Mouse (Mus musculus) cerebellum, postnatal 14 days (tissue): ENCODE measurements around the gene Crmp1.
A peak's percentile ranks its signal among the peaks of the same experiment; 100 is the strongest.

ENCODE experiments used
- DNase-seq, 2 experiments: peaks; one replicate each; pipeline ENCODE4 v3.0.0; 2021; ENCODE audit warnings: mixed read lengths in 2 of 2

Crmp1 gene

DNA sequence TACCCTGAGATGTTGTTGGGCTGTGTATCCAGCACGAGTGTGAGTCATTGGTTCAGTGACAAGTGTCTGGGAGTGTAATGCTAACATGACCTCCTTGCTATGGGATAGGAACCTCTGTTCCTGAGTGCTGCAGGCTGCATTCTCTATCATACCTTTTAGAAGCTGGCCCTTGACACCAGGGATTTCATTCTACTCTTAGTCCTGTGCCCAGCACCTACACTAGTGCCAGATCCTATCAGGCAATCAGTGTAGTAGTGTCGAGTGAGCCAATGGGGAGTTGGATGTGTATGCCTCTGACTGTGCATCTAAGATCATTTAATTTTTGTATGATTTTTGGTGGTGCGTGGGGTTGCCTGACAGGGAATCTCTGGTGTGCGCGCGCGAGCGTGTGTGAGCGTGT, 516 bp upstream of the Crmp1 start:
- no peak for DNase-seq

DNA sequence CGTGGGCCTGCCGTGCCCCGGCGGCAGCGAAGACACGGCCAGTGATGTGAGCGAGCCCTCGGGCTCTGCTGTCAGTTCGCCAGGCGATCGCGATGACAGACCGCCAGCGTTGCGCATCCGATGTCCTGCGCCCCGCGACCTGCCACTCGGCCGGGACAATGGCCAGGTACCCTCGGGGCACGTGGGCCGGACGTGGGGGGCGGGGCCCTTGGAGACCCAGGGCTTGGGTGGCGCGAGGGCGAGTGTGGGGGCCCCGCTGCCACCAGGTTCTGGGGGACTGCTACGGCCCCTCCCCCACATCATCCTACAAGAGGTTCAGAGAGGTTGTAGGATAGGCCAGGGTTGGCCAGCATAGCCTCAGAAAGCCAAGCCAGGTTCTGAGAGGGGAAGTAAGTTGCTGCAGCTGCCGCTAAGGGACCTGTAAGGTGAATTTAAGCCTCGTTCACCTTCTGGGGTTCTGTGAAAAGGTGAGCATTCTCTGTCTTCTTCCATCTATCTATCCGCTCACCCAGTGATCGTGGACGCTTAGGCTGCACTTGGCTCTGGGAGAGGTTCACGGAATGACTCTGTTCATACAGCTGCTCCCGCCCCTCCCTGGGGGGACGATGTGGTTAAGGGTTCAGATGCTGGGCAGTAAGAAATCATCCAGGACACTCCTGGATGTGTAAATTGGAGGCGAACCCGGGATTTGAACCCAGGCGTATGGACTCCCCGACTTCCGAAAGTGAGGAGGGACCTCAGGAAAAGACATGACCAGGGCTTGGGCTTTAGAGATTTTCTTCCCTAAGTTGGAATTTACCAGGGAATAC, 824 bp downstream of the Crmp1 start:
- peak; percentile 73 to 81 for DNase-seq

DNA sequence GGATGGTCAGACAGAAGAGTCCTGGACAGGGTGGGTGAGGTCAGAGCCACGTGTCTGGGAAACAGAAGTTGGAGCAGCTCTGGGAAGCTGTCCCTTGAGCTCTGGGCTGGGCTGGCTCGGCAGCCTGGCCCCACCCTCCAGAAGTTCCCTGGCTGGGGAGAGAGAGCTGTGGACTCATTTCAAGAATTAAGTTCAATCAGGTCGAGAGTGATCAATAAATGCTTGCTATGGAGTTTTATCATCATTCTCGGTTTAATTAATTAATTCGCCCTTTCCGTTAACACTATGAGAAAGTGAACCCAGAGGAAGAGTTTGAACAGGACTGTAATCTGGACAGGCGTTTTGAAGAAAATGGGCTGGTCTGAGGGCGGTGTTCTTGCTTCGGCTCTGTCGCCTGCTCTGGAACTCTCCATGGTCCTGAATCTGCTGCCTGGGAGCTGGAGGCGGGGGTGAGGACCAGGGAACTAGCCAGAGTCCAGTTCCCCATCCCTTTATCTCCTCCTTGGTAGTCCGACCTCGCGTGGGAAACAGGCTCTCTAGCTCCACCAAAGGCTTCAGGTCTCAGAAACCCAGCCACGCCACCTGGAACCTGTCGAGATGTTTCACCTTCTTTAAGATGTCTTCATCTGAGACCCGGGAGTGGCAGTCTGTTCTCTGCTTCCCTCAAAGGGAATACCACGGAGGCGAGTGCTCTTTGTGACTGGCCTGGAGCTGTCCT, 1.6 kb downstream of the Crmp1 start:
- DNase-seq: peak; percentile 55

DNA sequence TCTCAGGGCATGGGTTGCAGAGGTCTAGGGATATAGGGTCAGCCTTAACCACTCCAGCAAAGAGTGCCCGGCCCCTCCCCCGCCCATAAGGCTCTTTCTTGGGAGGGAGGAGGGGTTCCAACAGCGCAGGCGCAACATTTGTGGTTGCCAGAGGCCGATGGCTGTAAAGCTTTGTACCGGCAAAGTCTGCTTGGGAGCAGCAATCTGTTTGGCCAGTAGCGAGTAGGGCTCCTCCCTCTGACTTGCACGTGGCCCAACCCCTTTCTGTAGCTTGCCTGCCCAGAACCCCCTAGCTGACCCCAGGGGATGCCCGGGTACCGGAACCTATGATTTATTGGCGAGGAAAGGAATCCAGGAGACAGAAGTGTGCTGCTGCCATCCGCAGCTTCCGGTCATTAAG, 2.4 kb downstream of the Crmp1 start:
- peak; percentile 73 to 78 for DNase-seq

DNA sequence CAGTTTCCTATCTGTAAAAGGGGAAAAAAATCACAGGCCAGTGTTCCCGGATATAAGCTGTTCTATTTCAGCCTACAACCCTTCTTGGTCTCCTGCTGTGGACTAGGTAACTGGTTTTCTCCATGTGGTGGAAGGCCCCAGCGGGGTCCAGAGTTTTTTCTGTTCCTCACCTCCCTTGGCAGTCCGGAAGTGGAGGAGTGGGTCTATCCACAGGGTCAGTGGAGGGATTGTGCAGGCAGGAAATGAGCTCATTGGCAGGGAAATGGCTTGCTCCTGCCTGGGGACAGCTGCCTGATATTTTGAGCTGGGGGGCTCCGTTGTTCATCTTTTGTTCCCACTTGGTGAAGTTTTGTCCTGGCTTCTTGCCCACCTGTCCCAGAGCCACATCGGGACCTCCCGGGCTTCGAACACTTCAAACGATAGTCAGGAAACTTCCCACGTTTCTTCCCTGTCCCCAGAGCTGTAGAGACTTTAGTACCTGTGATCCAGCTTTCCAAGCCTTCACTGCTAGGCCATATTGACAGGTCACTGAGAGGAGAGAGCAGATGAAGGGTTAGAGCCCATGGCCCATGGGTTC, 3.0 kb downstream of the Crmp1 start:
- peak; percentile 36 to 52 for DNase-seq

- DNase-seq: peak; percentile 86 to 88
These were observed 3.9 kb downstream of the Crmp1 start for GRCm38 (mm10) chr5:37245651-37246050.

- peak; percentile 71 to 76 for DNase-seq
These were observed 4.6 kb downstream of the Crmp1 start for GRCm38 (mm10) chr5:37246138-37246910.

- DNase-seq: peak; percentile 64 to 75
These were observed 5.7 kb downstream of the Crmp1 start for GRCm38 (mm10) chr5:37247456-37247855.

DNA sequence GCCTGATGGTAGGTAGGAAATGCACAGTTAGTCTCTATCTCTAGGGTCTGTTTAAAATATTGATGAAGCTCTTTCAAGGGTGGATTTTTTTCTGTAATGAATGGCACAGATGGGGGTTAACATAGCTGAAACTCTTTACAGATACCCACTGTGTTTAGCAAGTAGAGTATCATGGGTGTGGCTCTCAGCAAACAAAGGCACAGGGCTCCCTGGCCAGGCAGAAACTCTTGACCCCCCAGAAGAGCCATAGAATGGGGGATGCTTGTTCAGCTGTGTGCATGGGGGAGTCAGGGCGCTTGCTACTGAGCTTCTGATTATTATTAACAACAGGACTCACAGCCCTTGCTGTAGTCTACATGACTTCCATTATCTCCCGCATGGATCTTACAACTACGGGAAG, 7.1 kb downstream of the Crmp1 start:
- no peak for DNase-seq

- DNase-seq: no peak
These were observed 9.9 kb downstream of the Crmp1 start for GRCm38 (mm10) chr5:37251596-37251995.

GRCm38 (mm10) chr5:37252101-37252804, 10.5 kb downstream of the Crmp1 start:
- DNase-seq: no peak

DNA sequence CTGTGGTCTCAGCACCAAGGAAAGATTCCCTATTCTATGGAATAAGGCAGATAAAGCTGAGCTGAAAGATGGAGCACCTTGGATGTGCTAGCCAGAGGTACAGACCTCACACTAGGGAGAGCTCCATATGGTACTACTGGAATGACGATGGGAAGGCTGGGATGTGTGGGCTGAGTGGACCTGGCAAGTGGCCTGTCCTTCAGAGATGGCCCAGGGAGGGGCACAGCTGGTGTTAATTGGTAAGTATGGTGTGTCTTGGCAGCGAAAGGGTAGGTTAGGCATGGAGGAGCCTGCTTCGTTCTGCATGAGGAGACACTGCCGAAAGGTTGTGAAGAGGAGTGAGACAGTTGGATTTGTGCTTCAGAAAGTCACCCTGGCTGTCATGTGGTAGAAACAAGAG, 12.8 kb downstream of the Crmp1 start:
- DNase-seq: peak; percentile 51 to 61

GRCm38 (mm10) chr5:37256823-37257222, 15.1 kb downstream of the Crmp1 start:
- no peak for DNase-seq

GRCm38 (mm10) chr5:37257243-37257642, 15.5 kb downstream of the Crmp1 start:
- DNase-seq: no peak

DNA sequence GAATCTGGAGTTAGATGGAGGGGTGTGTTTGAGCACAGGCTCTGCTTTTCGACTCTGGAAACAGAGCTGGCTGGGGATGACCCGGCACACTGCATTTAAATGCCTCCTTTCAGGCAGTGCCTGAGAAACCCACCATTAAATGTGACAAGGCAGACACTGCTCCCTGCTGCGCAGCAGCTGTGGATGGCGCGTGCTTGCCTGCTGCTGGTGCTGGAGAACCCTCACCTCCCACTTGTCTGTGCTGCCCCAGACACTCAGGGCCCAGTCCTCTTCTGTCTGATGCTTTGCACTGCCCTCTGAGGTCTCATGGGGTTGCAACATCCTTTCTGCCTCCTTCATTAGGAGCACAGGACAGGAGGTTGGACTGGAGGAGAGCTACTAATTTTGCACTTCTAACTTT, 20.0 kb downstream of the Crmp1 start:
- DNase-seq: no peak

- DNase-seq: no peak
These were observed 22.1 kb downstream of the Crmp1 start for GRCm38 (mm10) chr5:37263816-37264215.

DNA sequence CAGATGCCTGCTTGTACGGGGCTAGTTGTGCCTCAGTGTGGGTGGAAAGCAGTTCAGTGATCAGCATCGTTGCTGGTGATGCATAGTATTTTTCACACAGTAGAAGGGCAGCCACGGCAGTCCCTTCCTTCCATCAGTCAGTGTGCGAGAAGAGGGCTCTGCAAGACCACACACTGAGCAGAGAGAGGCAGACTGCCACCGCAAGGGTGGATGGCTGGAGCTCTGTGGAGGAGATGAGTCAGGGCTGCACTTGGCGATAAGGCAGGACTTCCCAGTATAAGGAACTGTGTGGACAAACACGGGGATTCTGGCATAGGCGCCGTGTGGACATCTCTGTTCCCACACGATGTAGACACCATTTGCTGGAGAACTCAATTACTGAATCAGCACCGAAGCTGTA, 39.3 kb downstream of the Crmp1 start:
- DNase-seq: no peak

DNA sequence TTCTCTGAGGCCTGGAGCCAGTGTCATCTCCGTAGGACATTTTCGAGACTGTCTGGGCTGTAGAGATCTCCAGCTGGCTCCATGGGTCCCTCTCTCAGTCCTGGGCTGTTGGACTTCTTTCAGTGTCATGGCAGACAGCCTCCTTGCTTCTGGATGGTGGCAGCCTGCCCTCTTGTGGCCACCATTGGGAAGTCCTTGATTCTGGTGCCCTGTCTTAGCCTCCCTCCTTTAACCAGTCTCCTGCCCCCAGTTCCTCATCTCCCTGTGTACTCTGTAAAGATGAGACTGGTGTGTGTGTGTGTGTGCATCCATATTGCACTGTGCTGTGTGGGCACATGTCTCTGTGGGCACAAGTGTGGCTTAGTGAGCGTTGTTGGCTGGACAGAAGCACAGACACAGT, 46.6 kb downstream of the Crmp1 start:
- peak; percentile 83 to 84 for DNase-seq

DNA sequence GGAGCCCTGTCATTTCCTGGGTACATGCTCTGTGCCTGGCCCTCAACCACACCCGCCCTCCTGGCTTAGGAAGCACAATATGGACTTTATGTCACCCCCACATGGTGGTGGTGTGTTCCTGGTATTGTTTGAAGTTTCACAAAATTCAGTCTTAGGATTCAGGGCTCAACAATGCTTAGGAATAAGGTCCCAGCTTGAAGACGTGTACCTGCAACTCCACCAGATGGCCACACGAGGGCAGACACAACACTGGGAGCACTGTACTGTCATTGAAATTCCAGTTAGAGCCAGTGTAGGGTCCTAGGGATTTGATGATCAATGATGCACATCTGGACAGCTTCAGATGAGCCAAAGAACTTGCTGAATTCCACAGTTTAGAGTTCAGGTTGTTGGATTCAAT, 47.5 kb downstream of the Crmp1 start:
- peak; percentile 71 to 74 for DNase-seq

DNA sequence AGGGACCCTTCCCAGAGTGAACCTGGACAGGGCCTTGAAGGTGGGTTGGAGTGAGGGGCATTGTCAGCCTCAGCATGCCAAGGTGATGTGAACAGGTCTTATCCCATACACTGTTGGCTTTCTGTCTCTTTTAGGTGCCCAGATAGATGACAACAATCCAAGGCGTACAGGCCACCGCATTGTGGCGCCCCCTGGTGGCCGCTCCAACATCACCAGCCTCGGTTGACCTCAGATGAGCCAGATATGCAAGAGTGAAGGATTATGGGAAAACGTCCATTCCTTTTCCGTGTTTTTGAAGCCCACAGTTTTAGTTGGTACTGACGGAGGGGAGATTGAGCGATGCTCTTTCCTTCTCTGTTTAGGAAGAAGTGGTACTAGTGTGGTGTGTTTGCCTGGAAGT, 49.2 kb downstream of the Crmp1 start:
- DNase-seq: peak; percentile 55 to 74

DNA sequence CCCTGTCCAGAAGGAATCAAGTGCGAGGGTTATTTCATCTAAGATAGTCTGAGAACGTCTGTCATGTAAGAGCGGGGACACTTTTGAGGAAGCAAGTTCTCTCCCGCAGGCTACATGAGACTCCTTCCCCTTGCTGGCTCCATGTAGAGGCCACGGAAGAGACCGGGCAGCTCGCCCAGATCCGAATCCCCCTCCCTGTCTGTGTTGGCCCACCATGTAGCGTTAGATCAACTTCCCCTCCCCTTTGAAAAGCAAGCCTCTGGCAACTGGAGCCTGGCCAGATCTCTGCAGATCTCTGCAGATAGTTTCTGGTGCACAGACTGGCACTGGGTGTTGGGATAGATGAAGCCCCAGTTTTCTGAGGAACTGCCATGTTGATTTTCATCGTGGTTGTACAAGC, 55.0 kb downstream of the Crmp1 start:
- peak; percentile 50 to 63 for DNase-seq

DNA sequence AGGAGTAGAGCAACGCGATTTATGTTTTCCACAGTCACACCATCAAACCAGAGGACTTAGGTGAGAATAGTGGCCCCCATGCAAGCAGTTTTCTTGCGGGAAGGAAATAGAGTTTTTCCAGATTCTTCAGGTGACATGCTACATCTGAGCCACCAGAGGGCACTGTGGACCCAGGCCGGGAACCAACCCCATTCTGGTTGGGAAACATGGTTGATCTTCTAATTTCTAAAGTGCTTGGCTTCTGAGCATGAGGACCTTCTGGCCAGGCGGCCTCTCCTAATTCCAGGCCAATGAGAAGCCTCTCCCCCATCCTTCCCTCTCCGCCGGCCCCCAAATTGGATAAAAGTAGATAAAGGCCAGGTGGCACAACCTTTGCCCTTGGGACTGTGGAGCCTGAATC, 56.6 kb downstream of the Crmp1 start:
- peak; percentile 66 to 75 for DNase-seq
